Mouse (Mus musculus) testis, adult 2 months (tissue): ENCODE data around the gene Coro2b.

ENCODE experiments used
- CTCF ChIP-seq: fragments of 200-500 bp; IDR thresholded peaks from 2 replicates; pipeline ENCODE4 v1.5.1; 2012; ENCODE audit warnings: low read depth, mild to moderate bottlenecking, inconsistent platforms, low read length, moderate library complexity; ENCODE audit not compliant: control insufficient read depth, insufficient read depth, insufficient replicate concordance
- POLR2A ChIP-seq: fragments of 200-500 bp; IDR thresholded peaks from 2 replicates; pipeline ENCODE4 v1.6.1; 2012; ENCODE audit warnings: low read depth, mild to moderate bottlenecking, inconsistent platforms, low read length, moderate library complexity; ENCODE audit not compliant: control insufficient read depth

DNA sequence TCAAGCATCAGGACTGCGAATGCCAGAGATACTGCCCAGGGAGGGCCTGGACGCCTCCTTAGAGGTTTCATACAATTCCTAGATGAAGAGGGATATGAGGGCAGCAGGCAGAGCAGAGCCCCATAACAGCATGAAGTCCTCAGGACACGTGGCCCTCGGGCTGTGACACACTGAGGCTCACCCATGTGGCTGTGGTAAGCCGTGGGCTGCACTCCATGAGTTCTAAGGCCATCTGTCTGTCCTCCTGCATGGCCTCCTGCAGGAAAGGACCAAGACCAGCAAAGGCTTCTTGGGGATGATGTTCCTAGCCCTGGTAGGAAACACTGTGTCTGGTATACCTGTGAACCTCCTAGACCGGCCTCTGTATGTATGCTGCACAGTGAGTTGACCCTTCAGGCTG is 86.5 kb downstream of the Coro2b start:
- no peak for TF ChIP-seq POLR2A
- TF ChIP-seq CTCF = no peak
